Mouse (Mus musculus): ENCODE results near the gene Nsd1. TPM values are rescaled to one million over a fixed set of nuclear protein-coding genes. Genes with fewer than 3 reads are reported as not detected.
A peak's percentile ranks its signal among the peaks of the same experiment; 100 is the strongest.

Nsd1 gene
- polyA plus RNA-seq, 1 experiment from 2014 or later: 73.9 TPM

DNA sequence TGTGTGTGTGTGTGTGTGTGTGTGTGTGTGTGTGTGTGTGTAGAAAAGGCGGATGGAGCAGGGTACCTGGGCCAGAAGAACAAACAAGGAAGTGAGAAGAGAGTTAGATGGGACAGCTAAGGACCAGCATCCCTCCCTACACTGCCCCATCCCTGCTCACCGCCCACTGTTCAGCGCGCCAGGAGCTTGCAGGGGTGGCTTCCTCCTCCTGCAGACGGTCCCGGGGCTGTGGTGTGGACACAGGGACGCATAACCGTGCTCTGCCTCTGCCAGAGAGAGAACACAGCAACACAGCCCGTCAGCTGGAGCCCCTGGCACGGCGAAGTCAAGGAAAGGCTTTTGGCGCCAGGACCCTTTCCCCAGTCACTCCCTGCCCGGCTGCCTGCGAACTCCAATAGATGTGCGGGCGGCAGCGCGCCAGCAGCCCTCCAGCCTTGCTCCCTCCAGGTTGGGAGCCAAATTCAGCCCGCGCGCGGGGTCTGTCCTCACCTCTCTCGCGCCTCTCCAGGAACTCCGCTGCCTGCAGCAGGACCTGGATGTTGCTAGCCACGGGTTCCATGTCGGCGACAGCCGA, 119.6 kb downstream of the Nsd1 start:
- no peak for DNase-seq (ENCODE audit: low spot score)
- H3K9me3 ChIP-seq: no peaks in the 10 kb centered on the region
- 2% methylated on average over 29 of the region's 29 CpGs for WGBS
- peaks cover 11% of the 10 kb centered on the region for H3K27me3 ChIP-seq (ENCODE audit: insufficient read depth, poor library complexity, severe bottlenecking)
- peak overlapping the region; percentile 69 for H3K4me3 ChIP-seq
- H3K4me1 ChIP-seq (replicated peaks): peaks cover 43% of the 10 kb centered on the region
- peaks cover 30% of the 10 kb centered on the region for H3K36me3 ChIP-seq
- H3K27ac ChIP-seq: peak overlapping the region; percentile 96

DNA sequence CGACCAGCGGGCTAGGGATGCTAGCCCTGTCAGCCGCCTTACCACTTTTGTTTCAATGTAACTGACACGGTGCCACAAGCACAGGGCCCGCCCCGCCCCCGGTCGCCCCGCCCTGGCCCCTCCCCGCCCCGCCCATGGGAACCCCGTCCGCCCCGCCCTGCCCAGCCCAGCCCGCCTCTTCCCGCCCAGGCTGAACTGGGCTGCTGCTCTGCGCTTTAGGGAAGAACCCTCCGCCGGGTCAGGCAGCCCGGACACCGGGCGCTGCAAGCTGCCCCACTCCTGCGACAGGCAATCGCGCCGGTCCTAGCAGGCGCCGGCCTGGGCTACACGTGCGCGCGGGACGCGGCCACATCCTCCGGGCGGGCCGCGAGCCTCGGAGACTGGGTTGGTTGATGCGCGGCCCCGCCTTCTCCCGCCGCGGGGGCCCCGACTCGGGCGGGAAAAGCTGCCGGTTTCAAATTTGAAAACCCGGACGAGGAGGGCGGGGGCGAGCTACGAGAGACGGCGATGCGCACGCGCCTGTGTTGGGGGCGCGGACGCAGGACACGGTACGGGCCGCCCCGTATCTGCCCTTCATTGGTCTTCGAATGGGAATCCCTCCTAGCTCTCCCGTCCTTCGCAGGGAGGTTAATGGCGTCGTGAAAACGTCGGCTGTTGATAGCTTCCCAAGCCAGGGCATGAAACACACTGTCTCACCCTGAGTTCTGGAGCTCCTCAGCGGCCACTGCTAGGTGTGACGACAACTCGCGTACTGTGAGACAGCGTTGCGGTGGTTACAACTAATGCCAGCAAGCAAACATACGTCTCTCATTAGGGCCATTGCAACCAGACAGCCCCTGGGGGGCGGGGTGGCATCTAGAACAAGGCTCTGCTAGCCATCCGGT, 120.3 kb downstream of the Nsd1 start, which contains the start of gene Mxd3:
Gene Mxd3 (minus strand): TSS at position 141 of the 884 bp plus-strand sequence.
- under 1% methylated on average over 82 of the region's 82 CpGs for WGBS
- DNase-seq (ENCODE audit: low spot score): peak; percentile 91
- no peaks in the 10 kb centered on the region for H3K9me3 ChIP-seq
- H3K36me3 ChIP-seq: peaks cover 23% of the 10 kb centered on the region
- peaks cover 11% of the 10 kb centered on the region for H3K27me3 ChIP-seq (ENCODE audit: insufficient read depth, poor library complexity, severe bottlenecking)
- peaks cover 43% of the 10 kb centered on the region for H3K4me1 ChIP-seq (replicated peaks)
- H3K4me3 ChIP-seq: peak within 1 kb of the TSS; percentile 69
- H3K27ac ChIP-seq: peak within 1 kb of the TSS; percentile 96

GRCm38 (mm10) chr13:55330567-55331400, 121.2 kb downstream of the Nsd1 start:
- Histone ChIP-seq H3K4me3 (peak overlapping the region; percentile 69), H3K4me1 (replicated peaks) (peaks cover 43% of the 10 kb centered on the region), H3K9me3 (no peaks in the 10 kb centered on the region), H3K27me3 (ENCODE audit: insufficient read depth, poor library complexity, severe bottlenecking) (peaks cover 11% of the 10 kb centered on the region), H3K27ac (peak overlapping the region; percentile 96), H3K36me3 (peaks cover 14% of the 10 kb centered on the region)
- DNase-seq (ENCODE audit: low spot score): no peak
- WGBS: 47% methylated on average over 14 of the region's 14 CpGs

DNA sequence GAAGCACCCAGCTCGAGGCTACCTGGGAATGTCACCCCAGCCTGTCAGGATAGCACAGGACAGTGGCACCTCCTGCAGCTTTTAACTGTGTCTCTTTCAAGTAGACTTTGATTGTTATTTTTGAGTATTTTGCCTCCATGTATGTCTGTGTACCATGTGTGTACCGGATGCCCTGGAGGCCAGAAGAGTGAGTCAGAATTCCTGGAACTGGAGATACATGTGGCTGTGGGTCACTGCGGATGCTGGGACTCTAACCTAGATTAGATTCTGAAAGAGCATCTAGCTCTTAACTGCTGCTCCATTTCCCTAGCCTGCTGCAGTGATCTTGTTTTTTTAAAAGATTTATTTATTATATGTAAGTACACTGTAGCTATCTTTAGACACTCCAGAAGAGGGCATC, 122.7 kb downstream of the Nsd1 start:
- 91% methylated on average over 3 of the region's 3 CpGs for WGBS
- Histone ChIP-seq H3K4me1 (replicated peaks) (peaks cover 44% of the 10 kb centered on the region), H3K36me3 (peaks cover under 1% of the 10 kb centered on the region; the same call in 1 of the 2 replicates), H3K27me3 (ENCODE audit: insufficient read depth, poor library complexity, severe bottlenecking) (peaks cover 11% of the 10 kb centered on the region), H3K9me3 (no peaks in the 10 kb centered on the region), H3K4me3 (no peak overlapping the region), H3K27ac (no peak overlapping the region)
- DNase-seq (ENCODE audit: low spot score): no peak

GRCm38 (mm10) chr13:55335701-55336100, 126.1 kb downstream of the Nsd1 start:
- no peaks in the 10 kb centered on the region for H3K27me3 ChIP-seq (ENCODE audit: insufficient read depth, poor library complexity, severe bottlenecking)
- H3K9me3 ChIP-seq: no peaks in the 10 kb centered on the region
- DNase-seq (ENCODE audit: low spot score): no peak
- 81% methylated on average over 4 of the region's 4 CpGs for WGBS
- no peaks in the 10 kb centered on the region for H3K36me3 ChIP-seq
- H3K27ac ChIP-seq: no peak overlapping the region
- H3K4me3 ChIP-seq: no peak overlapping the region
- peaks cover 19% of the 10 kb centered on the region for H3K4me1 ChIP-seq (replicated peaks)

GRCm38 (mm10) chr13:55337341-55337975, 127.9 kb downstream of the Nsd1 start:
- Histone ChIP-seq H3K9me3 (no peaks in the 10 kb centered on the region), H3K27me3 (ENCODE audit: insufficient read depth, poor library complexity, severe bottlenecking) (no peaks in the 10 kb centered on the region), H3K4me1 (replicated peaks) (peaks cover 12% of the 10 kb centered on the region), H3K27ac (0 out of 2 replicates have a peak overlapping the region, but pooled peaks have one; percentile 23), H3K4me3 (no peak overlapping the region), H3K36me3 (no peaks in the 10 kb centered on the region)
- 73% methylated on average over 10 of the region's 10 CpGs for WGBS
- no peak for DNase-seq (ENCODE audit: low spot score)

DNA sequence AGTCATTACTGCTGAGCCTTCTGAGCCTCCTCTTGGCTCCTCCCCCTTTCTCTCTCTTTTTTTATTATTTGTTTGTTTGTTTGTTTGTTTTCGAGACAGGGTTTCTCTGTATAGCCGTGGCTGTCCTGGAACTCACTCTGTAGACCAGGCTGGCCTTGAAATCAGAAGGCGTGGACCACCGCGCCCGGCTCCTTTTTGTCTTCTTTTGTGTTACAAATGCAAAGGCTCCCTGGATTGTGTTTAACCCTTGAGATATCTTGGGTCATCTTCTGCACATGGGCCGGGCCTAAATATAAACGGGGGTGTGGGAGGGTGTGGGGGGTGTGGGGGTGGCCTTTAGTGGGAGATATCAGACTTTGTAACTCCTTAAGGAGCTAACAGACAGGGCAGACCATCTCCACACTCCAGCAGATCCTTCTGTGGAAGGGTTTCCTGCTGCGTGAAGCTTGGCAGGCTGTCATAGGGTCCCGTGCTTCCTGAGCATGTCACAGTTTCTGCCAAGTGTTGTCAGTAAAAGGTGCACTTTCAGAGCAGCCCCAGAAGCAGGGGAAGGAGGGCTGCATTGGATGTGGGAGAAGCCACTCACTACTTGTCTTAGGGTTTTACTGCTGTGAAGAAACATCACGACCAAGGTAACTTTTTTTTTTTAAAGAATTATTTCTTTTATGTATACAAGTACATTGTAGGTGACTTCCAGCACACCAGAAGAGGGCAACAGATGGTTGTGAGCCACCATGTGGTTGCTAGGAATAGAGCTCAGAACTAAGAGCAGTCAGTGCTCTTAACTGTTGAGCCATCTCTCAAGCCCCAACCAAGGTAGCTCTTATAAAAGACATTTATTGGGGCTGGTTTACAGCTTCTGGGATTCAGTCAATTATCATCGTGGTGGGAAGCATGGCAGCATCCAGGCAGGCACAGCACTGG, 128.8 kb downstream of the Nsd1 start:
- H3K36me3 ChIP-seq: no peaks in the 10 kb centered on the region

DNA sequence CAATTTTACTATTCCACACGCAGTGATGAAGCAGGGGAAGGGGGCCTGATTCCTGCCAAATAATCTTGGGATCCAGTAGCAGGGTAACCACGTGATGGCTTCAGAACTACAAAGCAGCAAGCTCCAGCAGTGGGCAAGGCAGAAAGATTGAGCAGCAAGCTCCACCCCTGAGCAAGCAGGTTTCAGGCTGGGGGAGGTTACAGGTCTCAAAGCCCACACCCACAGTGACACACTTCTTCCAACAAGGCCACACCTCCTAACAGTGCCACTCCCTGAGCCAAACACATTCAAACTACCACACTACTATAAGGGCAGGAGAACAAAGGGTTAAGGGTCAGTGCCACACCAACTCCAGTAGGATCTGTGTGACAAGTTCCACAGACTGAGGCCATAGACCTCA, 129.7 kb downstream of the Nsd1 start:
- DNase-seq (ENCODE audit: low spot score): no peak
- WGBS: 44% methylated on average over 2 of the region's 2 CpGs

More for the DNA sequence above, 128.8 kb downstream of the Nsd1 start:
- no peak for DNase-seq (ENCODE audit: low spot score)
- Histone ChIP-seq H3K9me3 (no peaks in the 10 kb centered on the region), H3K27me3 (ENCODE audit: insufficient read depth, poor library complexity, severe bottlenecking) (no peaks in the 10 kb centered on the region), H3K4me3 (no peak overlapping the region), H3K27ac (no peak overlapping the region), H3K4me1 (replicated peaks) (peaks cover 12% of the 10 kb centered on the region)
- WGBS: 67% methylated on average over 12 of the region's 12 CpGs

DNA sequence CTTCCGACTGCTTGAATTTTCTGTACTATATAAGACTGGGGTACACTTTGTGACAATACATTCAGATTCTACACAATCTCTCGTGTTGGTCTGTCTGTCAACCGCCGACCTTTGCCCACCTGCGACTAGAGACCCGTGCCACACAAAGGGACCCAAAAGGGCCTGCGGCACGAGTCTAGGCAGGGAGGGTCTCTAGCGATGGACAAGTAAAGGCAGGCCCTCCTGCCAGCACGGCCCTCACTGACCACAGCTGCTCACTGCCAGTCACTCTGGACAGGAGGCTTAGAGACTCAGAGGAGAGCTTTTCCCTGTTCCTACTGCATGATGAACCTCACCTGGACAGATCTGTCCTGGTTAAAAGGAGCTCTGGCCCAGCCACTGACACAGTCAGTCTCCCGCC, 132.9 kb downstream of the Nsd1 start:
- H3K9me3 ChIP-seq: no peaks in the 10 kb centered on the region
- H3K36me3 ChIP-seq: peaks cover 40% of the 10 kb centered on the region
- no peaks in the 10 kb centered on the region for H3K27me3 ChIP-seq (ENCODE audit: insufficient read depth, poor library complexity, severe bottlenecking)
- no peak for DNase-seq (ENCODE audit: low spot score)
- WGBS: 41% methylated on average over 11 of the region's 11 CpGs
- 0 out of 2 replicates have a peak overlapping the region, but pooled peaks have one; percentile 16 for H3K27ac ChIP-seq
- no peak overlapping the region for H3K4me3 ChIP-seq
- H3K4me1 ChIP-seq (replicated peaks): peaks cover 5% of the 10 kb centered on the region

More for the DNA sequence above, 129.7 kb downstream of the Nsd1 start:
- no peak overlapping the region for H3K4me3 ChIP-seq
- H3K36me3 ChIP-seq: peaks cover 8% of the 10 kb centered on the region
- H3K27me3 ChIP-seq (ENCODE audit: insufficient read depth, poor library complexity, severe bottlenecking): no peaks in the 10 kb centered on the region
- H3K4me1 ChIP-seq (replicated peaks): peaks cover 12% of the 10 kb centered on the region
- no peak overlapping the region for H3K27ac ChIP-seq
- H3K9me3 ChIP-seq: no peaks in the 10 kb centered on the region

- Histone ChIP-seq H3K36me3 (peaks cover 58% of the 10 kb centered on the region), H3K27ac (no peak overlapping the region), H3K4me3 (no peak overlapping the region), H3K27me3 (ENCODE audit: insufficient read depth, poor library complexity, severe bottlenecking) (no peaks in the 10 kb centered on the region), H3K4me1 (replicated peaks) (no peaks in the 10 kb centered on the region), H3K9me3 (no peaks in the 10 kb centered on the region)
- 91% methylated on average over 7 of the region's 7 CpGs for WGBS
- DNase-seq (ENCODE audit: low spot score): no peak
Observed at GRCm38 (mm10) chr13:55344286-55344685, 134.7 kb downstream of the Nsd1 start.

- Histone ChIP-seq H3K9me3 (no peaks in the 10 kb centered on the region), H3K27ac (no peak overlapping the region), H3K27me3 (ENCODE audit: insufficient read depth, poor library complexity, severe bottlenecking) (no peaks in the 10 kb centered on the region), H3K4me1 (replicated peaks) (no peaks in the 10 kb centered on the region), H3K4me3 (no peak overlapping the region), H3K36me3 (peaks cover 81% of the 10 kb centered on the region)
- WGBS: 91% methylated on average over 11 of the region's 11 CpGs
- no peak for DNase-seq (ENCODE audit: low spot score)
Observed at GRCm38 (mm10) chr13:55346745-55347144, 137.2 kb downstream of the Nsd1 start.

Measured in hindbrain, embryonic 10.5 days (tissue).